Mouse (Mus musculus): ENCODE measurements around the gene Slc44a5.

GRCm38 (mm10) chr3:154133986-154134385, 160.8 kb downstream of the Slc44a5 start:
- TF ChIP-seq CTCF (IDR thresholded peaks at IDR 0.05; ENCODE audit: low read depth, low read length) (no peak), POLR2A (IDR thresholded peaks at IDR 0.05; ENCODE audit: extremely low read depth, insufficient read depth, low read length) (no peak)
